Mouse (Mus musculus) spleen, adult 12 weeks (tissue): ENCODE results near the gene Rps6kc1.

Experiments
- DNase-seq: peaks from one replicate; pipeline ENCODE4 v3.0.0; 2022; ENCODE audit warnings: low spot score

The Rps6kc1 gene

GRCm38 (mm10) chr1:190667326-190667725 lies 244.2 kb downstream of the Rps6kc1 start:
- no peak for DNase-seq

- DNase-seq: no peak
Observed at GRCm38 (mm10) chr1:190665490-190665875, 246.1 kb downstream of the Rps6kc1 start.

- DNase-seq: no peak
Observed at GRCm38 (mm10) chr1:190664767-190665489, 246.6 kb downstream of the Rps6kc1 start.

GRCm38 (mm10) chr1:190663996-190664395 lies 247.6 kb downstream of the Rps6kc1 start:
- no peak for DNase-seq

- DNase-seq: no peak
Observed at GRCm38 (mm10) chr1:190662736-190663135, 248.8 kb downstream of the Rps6kc1 start.

- DNase-seq: no peak
Observed at GRCm38 (mm10) chr1:190661764-190662163, 249.8 kb downstream of the Rps6kc1 start.

GRCm38 (mm10) chr1:190661249-190661648 lies 250.3 kb downstream of the Rps6kc1 start:
- no peak for DNase-seq

GRCm38 (mm10) chr1:190659722-190660502 lies 251.7 kb downstream of the Rps6kc1 start:
- no peak for DNase-seq

GRCm38 (mm10) chr1:190658266-190658665 lies 253.3 kb downstream of the Rps6kc1 start:
- no peak for DNase-seq

- no peak for DNase-seq
Observed at GRCm38 (mm10) chr1:190656089-190656488, 255.5 kb downstream of the Rps6kc1 start.

GRCm38 (mm10) chr1:190655651-190656050 lies 255.9 kb downstream of the Rps6kc1 start:
- no peak for DNase-seq

GRCm38 (mm10) chr1:190655081-190655480 lies 256.5 kb downstream of the Rps6kc1 start:
- DNase-seq: no peak

GRCm38 (mm10) chr1:190654694-190655001 lies 256.9 kb downstream of the Rps6kc1 start:
- no peak for DNase-seq

- DNase-seq: no peak
Observed at GRCm38 (mm10) chr1:190653989-190654693, 257.4 kb downstream of the Rps6kc1 start.

- DNase-seq: no peak
Observed at GRCm38 (mm10) chr1:190653081-190653480, 258.5 kb downstream of the Rps6kc1 start.
